Mouse (Mus musculus): ENCODE measurements around the gene Ptar1. TPM values are rescaled to one million over a fixed set of nuclear protein-coding genes. Genes with fewer than 3 reads are reported as not detected.

Ptar1 gene
- 46.4 and 49.2 TPM in 2 replicates for polyA plus RNA-seq (2012; rRNA removed)

DNA sequence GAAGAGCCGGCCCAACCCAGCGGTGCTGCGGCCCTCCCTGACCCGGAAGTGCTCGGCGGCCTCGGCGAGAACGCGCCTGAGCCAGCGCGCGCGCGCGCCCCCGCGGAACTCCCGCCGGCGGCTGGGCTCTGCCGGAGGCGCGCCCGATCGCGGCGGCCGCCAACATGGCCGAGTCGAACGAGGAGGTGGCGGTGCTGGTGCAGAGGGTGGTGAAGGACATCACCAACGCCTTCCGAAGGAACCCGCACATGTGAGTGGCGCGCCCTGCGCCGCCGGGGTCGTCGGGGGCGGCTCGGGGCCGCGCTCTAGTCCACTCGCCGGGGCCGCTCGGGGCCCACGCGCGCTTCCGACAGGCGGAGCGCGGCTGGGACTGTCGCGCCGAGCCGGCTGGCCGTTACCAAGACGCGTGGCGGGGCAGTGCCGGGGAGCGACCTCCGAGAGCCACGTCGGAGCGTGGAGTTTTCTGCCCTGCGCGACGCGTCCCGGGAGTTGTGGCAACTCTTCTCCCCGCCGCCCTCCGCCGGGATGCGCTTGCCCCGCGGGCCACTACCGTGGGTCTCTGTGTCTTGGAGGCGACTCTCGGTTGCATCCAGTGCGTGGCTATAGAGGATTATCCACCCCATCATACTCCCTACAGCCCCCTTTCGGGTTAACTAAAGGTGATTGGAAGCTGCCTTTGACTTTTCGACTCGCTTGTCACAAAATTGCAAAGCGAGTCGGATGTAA, at the start of gene Ptar1:
Gene Ptar1 (plus strand): TSS at position 134 of the 726 bp plus-strand sequence.
- H3K4me1 ChIP-seq (ENCODE audit: control insufficient read depth, insufficient read depth, low read length), result peaks cover 2% of the 10 kb centered on the region; the same call in 1 of the 2 replicates
- no peaks in the 10 kb centered on the region for H3K36me3 ChIP-seq (ENCODE audit: control insufficient read depth, insufficient read depth, low read length)
- H3K4me3 ChIP-seq (ENCODE audit: control insufficient read depth, low read depth, low read length), result peak within 1 kb of the TSS; percentile 94
- peak within 1 kb of the TSS; percentile 90 for H3K27ac ChIP-seq (ENCODE audit: control insufficient read depth, insufficient read depth, low read depth, low read length)
- H3K27me3 ChIP-seq (ENCODE audit: control insufficient read depth, insufficient read depth, low read length), result no peaks in the 10 kb centered on the region
- TF ChIP-seq POLR2A (IDR thresholded peaks at IDR 0.05; ENCODE audit: control insufficient read depth, low read depth, low read length), result peak; percentile 74; the same call in 1 of the 2 replicates
- no peak for TF ChIP-seq CTCF (IDR thresholded peaks at IDR 0.05; ENCODE audit: control insufficient read depth, insufficient read depth, insufficient replicate concordance, low read depth, low read length)

DNA sequence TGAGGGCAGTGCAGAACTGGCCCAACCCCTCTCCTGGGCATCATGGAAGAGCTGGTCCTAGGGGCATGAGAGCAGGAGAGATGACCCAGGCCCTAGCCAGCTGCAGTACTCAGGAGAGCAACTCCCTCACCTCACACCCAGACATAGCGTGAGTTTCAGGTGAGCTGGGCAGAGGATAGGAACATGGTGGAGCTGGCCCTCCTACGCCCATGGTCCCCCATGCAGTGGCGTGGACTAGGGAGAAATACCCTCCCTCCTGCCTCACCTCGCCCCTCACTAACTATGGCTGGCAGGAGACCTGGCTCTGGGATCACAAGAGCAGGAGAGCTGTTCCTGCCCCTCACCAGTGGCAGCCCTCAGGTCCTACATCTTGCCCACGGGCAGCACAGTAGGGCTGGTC, 43.4 kb upstream of the Ptar1 start:
- Histone ChIP-seq H3K27ac (ENCODE audit: control insufficient read depth, insufficient read depth, low read depth, low read length) (no peak overlapping the region), H3K4me1 (ENCODE audit: control insufficient read depth, insufficient read depth, low read length) (peaks cover 2% of the 10 kb centered on the region), H3K4me3 (ENCODE audit: control insufficient read depth, low read depth, low read length) (no peak overlapping the region), H3K27me3 (ENCODE audit: control insufficient read depth, insufficient read depth, low read length) (no peaks in the 10 kb centered on the region), H3K36me3 (ENCODE audit: control insufficient read depth, insufficient read depth, low read length) (no peaks in the 10 kb centered on the region)
- TF ChIP-seq CTCF (IDR thresholded peaks at IDR 0.05; ENCODE audit: control insufficient read depth, insufficient read depth, insufficient replicate concordance, low read depth, low read length), result no peak
- no peak for TF ChIP-seq POLR2A (IDR thresholded peaks at IDR 0.05; ENCODE audit: control insufficient read depth, low read depth, low read length)

DNA sequence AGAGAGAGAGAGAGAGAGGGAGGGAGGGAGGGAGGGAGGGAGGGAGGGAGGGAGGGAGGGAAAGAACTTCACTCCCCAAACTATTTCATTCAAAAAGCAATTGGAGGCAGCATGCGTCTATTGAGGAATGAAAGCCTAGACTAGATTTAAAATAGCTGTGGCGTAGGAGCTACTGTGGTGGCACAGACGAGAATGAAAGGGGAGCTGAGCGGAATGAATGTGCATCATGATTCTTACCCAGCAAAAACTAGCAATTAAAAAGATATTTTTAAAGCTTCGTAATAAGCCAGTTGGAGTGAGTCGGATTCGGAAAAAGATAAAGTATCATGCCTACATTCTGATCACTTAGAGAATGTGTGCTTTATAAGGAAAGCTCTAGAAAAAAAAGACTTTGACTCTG, 41.9 kb upstream of the Ptar1 start:
- Histone ChIP-seq H3K4me1 (ENCODE audit: control insufficient read depth, insufficient read depth, low read length) (peaks cover 2% of the 10 kb centered on the region), H3K4me3 (ENCODE audit: control insufficient read depth, low read depth, low read length) (no peak overlapping the region), H3K36me3 (ENCODE audit: control insufficient read depth, insufficient read depth, low read length) (no peaks in the 10 kb centered on the region), H3K27ac (ENCODE audit: control insufficient read depth, insufficient read depth, low read depth, low read length) (no peak overlapping the region), H3K27me3 (ENCODE audit: control insufficient read depth, insufficient read depth, low read length) (no peaks in the 10 kb centered on the region)
- TF ChIP-seq POLR2A (IDR thresholded peaks at IDR 0.05; ENCODE audit: control insufficient read depth, low read depth, low read length) (no peak), CTCF (IDR thresholded peaks at IDR 0.05; ENCODE audit: control insufficient read depth, insufficient read depth, insufficient replicate concordance, low read depth, low read length) (no peak)

DNA sequence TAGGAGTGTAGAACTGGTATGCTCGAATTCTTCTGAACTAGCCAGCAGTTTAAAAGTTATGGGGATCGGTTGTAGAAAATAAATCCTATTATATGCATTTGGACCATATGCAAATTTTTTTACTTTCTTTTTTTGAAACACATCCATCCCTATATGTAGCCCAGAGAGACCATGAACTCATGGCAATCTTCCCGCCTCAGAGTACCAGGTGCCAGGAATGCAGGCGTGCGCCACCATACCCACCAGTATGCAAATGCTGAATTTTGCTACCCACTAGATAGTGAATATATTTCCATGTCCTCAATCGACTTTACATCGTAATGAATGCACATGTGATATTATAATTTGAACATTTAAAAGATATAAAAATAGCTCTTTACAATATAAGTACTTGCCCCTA, 39.9 kb upstream of the Ptar1 start:
- peaks cover 6% of the 10 kb centered on the region for H3K4me1 ChIP-seq (ENCODE audit: control insufficient read depth, insufficient read depth, low read length)
- no peak overlapping the region for H3K4me3 ChIP-seq (ENCODE audit: control insufficient read depth, low read depth, low read length)
- H3K27me3 ChIP-seq (ENCODE audit: control insufficient read depth, insufficient read depth, low read length), result no peaks in the 10 kb centered on the region
- no peaks in the 10 kb centered on the region for H3K36me3 ChIP-seq (ENCODE audit: control insufficient read depth, insufficient read depth, low read length)
- H3K27ac ChIP-seq (ENCODE audit: control insufficient read depth, insufficient read depth, low read depth, low read length), result no peak overlapping the region
- TF ChIP-seq POLR2A (IDR thresholded peaks at IDR 0.05; ENCODE audit: control insufficient read depth, low read depth, low read length) (no peak), CTCF (IDR thresholded peaks at IDR 0.05; ENCODE audit: control insufficient read depth, insufficient read depth, insufficient replicate concordance, low read depth, low read length) (no peak)

DNA sequence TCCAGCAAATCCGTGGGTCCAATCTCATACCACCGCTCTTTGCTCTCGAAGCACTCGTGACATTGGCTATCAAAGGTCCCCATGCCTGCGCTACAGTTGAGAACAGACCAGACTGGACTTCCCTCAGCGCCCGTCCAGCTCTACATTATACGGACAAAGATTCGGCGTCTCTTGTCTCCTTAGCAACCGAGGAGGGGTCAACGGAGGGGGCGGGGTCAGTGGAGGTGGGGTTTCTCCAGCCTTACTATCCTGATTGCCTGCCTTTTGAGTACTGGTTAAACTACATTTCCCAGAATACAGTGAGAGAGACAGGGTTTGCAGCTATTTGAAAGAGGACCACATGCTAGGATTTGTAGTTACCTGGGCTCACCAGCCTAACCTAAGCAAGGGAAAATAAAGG, 34.6 kb upstream of the Ptar1 start, which contains the start of gene 1700028P14Rik:
Gene 1700028P14Rik (minus strand): TSS at position 169 of the 400 bp plus-strand sequence.
- Histone ChIP-seq H3K4me3 (ENCODE audit: control insufficient read depth, low read depth, low read length) (peak within 1 kb of the TSS; percentile 95), H3K27me3 (ENCODE audit: control insufficient read depth, insufficient read depth, low read length) (no peaks in the 10 kb centered on the region), H3K27ac (ENCODE audit: control insufficient read depth, insufficient read depth, low read depth, low read length) (0 out of 2 replicates have a peak within 1 kb of the TSS, but pooled peaks have one; percentile 42), H3K4me1 (ENCODE audit: control insufficient read depth, insufficient read depth, low read length) (peaks cover 12% of the 10 kb centered on the region), H3K36me3 (ENCODE audit: control insufficient read depth, insufficient read depth, low read length) (no peaks in the 10 kb centered on the region)
- no peak for TF ChIP-seq CTCF (IDR thresholded peaks at IDR 0.05; ENCODE audit: control insufficient read depth, insufficient read depth, insufficient replicate concordance, low read depth, low read length)
- peak; percentile 59; the same call in 1 of the 2 replicates for TF ChIP-seq POLR2A (IDR thresholded peaks at IDR 0.05; ENCODE audit: control insufficient read depth, low read depth, low read length)

DNA sequence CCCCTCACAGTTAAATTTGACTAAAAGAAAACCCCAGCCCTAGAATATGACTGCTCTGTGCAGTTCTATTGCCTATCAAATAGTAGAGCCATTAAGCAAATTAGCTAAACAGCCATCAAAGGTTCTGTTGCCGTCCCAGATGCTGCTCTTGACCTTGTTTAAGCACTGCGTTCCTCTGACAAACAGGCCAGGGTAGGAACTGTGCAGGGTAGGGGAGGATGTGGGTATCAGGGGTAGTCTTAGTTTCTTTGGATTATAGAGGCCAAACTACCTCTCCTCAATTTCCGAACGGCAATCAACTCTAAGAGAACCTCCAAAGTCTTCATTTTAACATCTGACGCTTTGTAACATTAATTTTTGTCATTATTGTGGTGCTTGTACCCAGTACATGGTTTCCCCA, 34.1 kb upstream of the Ptar1 start:
- TF ChIP-seq POLR2A (IDR thresholded peaks at IDR 0.05; ENCODE audit: control insufficient read depth, low read depth, low read length) (no peak), CTCF (IDR thresholded peaks at IDR 0.05; ENCODE audit: control insufficient read depth, insufficient read depth, insufficient replicate concordance, low read depth, low read length) (no peak)
- Histone ChIP-seq H3K27me3 (ENCODE audit: control insufficient read depth, insufficient read depth, low read length) (no peaks in the 10 kb centered on the region), H3K36me3 (ENCODE audit: control insufficient read depth, insufficient read depth, low read length) (no peaks in the 10 kb centered on the region), H3K4me1 (ENCODE audit: control insufficient read depth, insufficient read depth, low read length) (peaks cover 12% of the 10 kb centered on the region), H3K27ac (ENCODE audit: control insufficient read depth, insufficient read depth, low read depth, low read length) (no peak overlapping the region), H3K4me3 (ENCODE audit: control insufficient read depth, low read depth, low read length) (peak overlapping the region; percentile 95; the same call in 1 of the 2 replicates)

DNA sequence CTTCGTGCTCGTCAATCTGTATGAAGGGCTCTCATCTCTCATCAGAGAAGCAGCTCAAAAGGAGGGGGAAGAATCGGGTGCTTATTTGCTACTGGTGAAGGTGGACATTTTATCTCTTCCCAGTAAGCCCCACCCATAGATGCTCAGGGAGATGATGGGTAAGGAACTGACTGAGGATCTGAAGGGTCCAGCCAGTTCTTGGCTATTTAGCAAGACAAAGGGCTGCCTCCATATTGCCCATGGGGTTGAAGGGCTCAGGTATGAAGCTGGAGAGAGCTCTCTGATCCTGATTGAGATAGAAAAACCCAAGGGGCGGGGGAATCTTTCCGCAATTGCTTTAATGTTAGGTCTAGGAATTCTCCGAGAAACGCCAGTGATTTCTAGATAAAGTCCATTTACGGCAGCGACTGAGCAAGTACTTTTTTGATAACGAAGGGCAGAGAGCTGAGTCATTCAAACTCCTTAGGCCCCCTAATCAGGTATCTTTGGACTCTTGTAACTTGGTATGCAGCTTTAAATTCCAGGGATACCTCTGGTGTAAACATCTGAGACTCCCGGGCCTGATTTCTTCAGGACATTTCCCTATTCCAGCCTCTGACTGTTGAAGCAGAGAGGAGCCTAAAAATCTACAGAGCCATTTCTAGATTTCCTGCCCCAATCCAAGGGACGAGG, 29.8 kb upstream of the Ptar1 start:
- H3K27me3 ChIP-seq (ENCODE audit: control insufficient read depth, insufficient read depth, low read length), result no peaks in the 10 kb centered on the region
- no peak for TF ChIP-seq POLR2A (IDR thresholded peaks at IDR 0.05; ENCODE audit: control insufficient read depth, low read depth, low read length)
- H3K4me3 ChIP-seq (ENCODE audit: control insufficient read depth, low read depth, low read length), result no peak overlapping the region
- no peaks in the 10 kb centered on the region for H3K36me3 ChIP-seq (ENCODE audit: control insufficient read depth, insufficient read depth, low read length)
- H3K4me1 ChIP-seq (ENCODE audit: control insufficient read depth, insufficient read depth, low read length), result peaks cover 7% of the 10 kb centered on the region
- H3K27ac ChIP-seq (ENCODE audit: control insufficient read depth, insufficient read depth, low read depth, low read length), result no peak overlapping the region
